Comparison of ENCODE assay signal across 7 mouse cellular contexts in genomic region chr4:129247381-129248242, GRCm38 (mm10). TPM values are rescaled to one million over a fixed set of nuclear protein-coding genes. Genes with fewer than 3 reads are reported as not detected.
DNase-seq lines count a peak whose midpoint lies in the region; ATAC-seq and TF ChIP-seq lines count a peak whose summit lies in the region.

No protein-coding gene starts in this region.

- H3K4me2 ChIP-seq in forebrain, embryonic 11.5 days (ENCODE audit: low read depth, low read length, severe bottlenecking), result peak overlapping the region; percentile 94
- peak overlapping the region; percentile 97 for H3K4me2 ChIP-seq in neural tube, embryonic 11.5 days (ENCODE audit: low read depth)

- TF ChIP-seq CTCF in lung, adult 2 months (IDR thresholded peaks at IDR 0.05; ENCODE audit: insufficient read depth, low read length), result no peak

- TF ChIP-seq POLR2A in lung, adult 2 months (IDR thresholded peaks at IDR 0.05; ENCODE audit: borderline replicate concordance, extremely low read depth, low read depth, low read length), result peak; percentile 32; the same call in 1 of the 2 replicates

- DNase-seq in lung, adult 2 months, result peak; percentile 60
- no peak for DNase-seq in lung, postnatal 4 days
- no peak for DNase-seq in forebrain, embryonic 11.5 days (ENCODE audit: low spot score)
- DNase-seq in limb, embryonic 10.5 days (ENCODE audit: low spot score), result peak; percentile 52
- DNase-seq in neural tube, embryonic 11.5 days (ENCODE audit: low spot score), result no peak
- no peak for DNase-seq in right cerebral cortex, postnatal 10 days (ENCODE audit: low spot score in 2 of 2)
- DNase-seq in frontal cortex, postnatal 25 days (ENCODE audit: low spot score in 2 of 2), result no peak

- peak overlapping the region; percentile 73 for H3K4me3 ChIP-seq in lung, adult 2 months (replicated peaks; ENCODE audit: extremely low read depth, low read depth, low read length)
- H3K4me3 ChIP-seq in forebrain, embryonic 11.5 days (ENCODE audit: low read depth, low read length), result peak overlapping the region; percentile 55
- peak overlapping the region; percentile 62 for H3K4me3 ChIP-seq in limb, embryonic 10.5 days
- peak overlapping the region; percentile 65 for H3K4me3 ChIP-seq in neural tube, embryonic 11.5 days (ENCODE audit: low read depth, low read length)

- H3K9ac ChIP-seq in forebrain, embryonic 11.5 days (ENCODE audit: low read length), result peak overlapping the region; percentile 64
- peak overlapping the region; percentile 63 for H3K9ac ChIP-seq in neural tube, embryonic 11.5 days (ENCODE audit: low read length)

- H3K36me3 ChIP-seq in forebrain, embryonic 11.5 days (ENCODE audit: control insufficient read depth, insufficient read depth, low read length), result no peaks in the 10 kb centered on the region
- no peaks in the 10 kb centered on the region for H3K36me3 ChIP-seq in limb, embryonic 10.5 days
- H3K36me3 ChIP-seq in neural tube, embryonic 11.5 days (ENCODE audit: control insufficient read depth, insufficient read depth, low read length), result no peaks in the 10 kb centered on the region

- H3K27ac ChIP-seq in forebrain, embryonic 11.5 days (ENCODE audit: low read depth, low read length), result no peak overlapping the region
- H3K27ac ChIP-seq in limb, embryonic 10.5 days, result peak overlapping the region; percentile 74
- H3K27ac ChIP-seq in neural tube, embryonic 11.5 days (ENCODE audit: low read depth, low read length), result no peak overlapping the region

- H3K4me1 ChIP-seq in lung, adult 2 months (ENCODE audit: control insufficient read depth, insufficient read depth, low read length), result peaks cover 3% of the 10 kb centered on the region
- H3K4me1 ChIP-seq in forebrain, embryonic 11.5 days (replicated peaks; ENCODE audit: control insufficient read depth, insufficient read depth, low read length), result peaks cover 26% of the 10 kb centered on the region
- H3K4me1 ChIP-seq in limb, embryonic 10.5 days, result peaks cover 37% of the 10 kb centered on the region
- peaks cover 13% of the 10 kb centered on the region for H3K4me1 ChIP-seq in neural tube, embryonic 11.5 days (ENCODE audit: control insufficient read depth, insufficient read depth, low read length)

- 13% methylated on average over 24 of the region's 24 CpGs for WGBS in lung, adult 2 months
- WGBS in forebrain, embryonic 11.5 days, result 10% methylated on average over 24 of the region's 24 CpGs
- 10% methylated on average over 24 of the region's 24 CpGs for WGBS in limb, embryonic 10.5 days
- 9% methylated on average over 24 of the region's 24 CpGs for WGBS in neural tube, embryonic 11.5 days

- H3K27me3 ChIP-seq in forebrain, embryonic 11.5 days (ENCODE audit: control insufficient read depth, insufficient read depth, low read length), result peaks cover 25% of the 10 kb centered on the region
- peaks cover 82% of the 10 kb centered on the region for H3K27me3 ChIP-seq in limb, embryonic 10.5 days (ENCODE audit: low read depth, poor library complexity, severe bottlenecking)
- peaks cover 41% of the 10 kb centered on the region for H3K27me3 ChIP-seq in neural tube, embryonic 11.5 days (ENCODE audit: control insufficient read depth, insufficient read depth, low read length)

- no peaks in the 10 kb centered on the region for H3K9me3 ChIP-seq in forebrain, embryonic 11.5 days (ENCODE audit: control insufficient read depth, low read length)
- H3K9me3 ChIP-seq in limb, embryonic 10.5 days (replicated peaks), result no peaks in the 10 kb centered on the region
- H3K9me3 ChIP-seq in neural tube, embryonic 11.5 days (ENCODE audit: control insufficient read depth, low read length), result no peaks in the 10 kb centered on the region

- ATAC-seq in forebrain, embryonic 11.5 days (replicated peaks; ENCODE audit: low FRiP score), result no peak
- no peak for ATAC-seq in neural tube, embryonic 11.5 days (ENCODE audit: insufficient read depth, low FRiP score, low TSS enrichment)

RNA-seq across cellular contexts. Expression of gene C77080, which starts 13.6 kb away (rescaled TPM):
- 47.1 and 50.1 TPM in 2 replicates for polyA plus RNA-seq in lung, adult 2 months (2012; rRNA removed)
- 4.7 and 4.8 TPM in 2 replicates for polyA plus RNA-seq in forebrain, embryonic 11.5 days (2014; fragmentation: Nextera tagmentation; extraction: Ambion mirVana)
- 4.0 and 4.1 TPM in 2 replicates for polyA plus RNA-seq in limb, embryonic 10.5 days (2016; fragmentation: Nextera tagmentation; extraction: Ambion mirVana)
- 3.9 and 4.3 TPM in 2 replicates for polyA plus RNA-seq in neural tube, embryonic 11.5 days (2014; fragmentation: Nextera tagmentation; extraction: Ambion mirVana)

RNA-seq across cellular contexts. Expression of gene Sync, which starts 39.8 kb away (rescaled TPM):
- 2.8 TPM in 2 replicates for polyA plus RNA-seq in lung, adult 2 months (2012; rRNA removed)
- 0.37 and 0.57 TPM in 2 replicates for polyA plus RNA-seq in forebrain, embryonic 11.5 days (2014; fragmentation: Nextera tagmentation; extraction: Ambion mirVana)
- 0.36 and 0.39 TPM in 2 replicates for polyA plus RNA-seq in limb, embryonic 10.5 days (2016; fragmentation: Nextera tagmentation; extraction: Ambion mirVana)
- polyA plus RNA-seq in neural tube, embryonic 11.5 days (2014; fragmentation: Nextera tagmentation; extraction: Ambion mirVana), result 1.3 and 1.6 TPM in 2 replicates

RNA-seq across cellular contexts. Expression of gene Yars, which starts 58.1 kb away (rescaled TPM):
- polyA plus RNA-seq in lung, adult 2 months (2012; rRNA removed), result 9.0 and 15.4 TPM in 2 replicates
- 113 and 118 TPM in 2 replicates for polyA plus RNA-seq in forebrain, embryonic 11.5 days (2014; fragmentation: Nextera tagmentation; extraction: Ambion mirVana)
- 98.9 and 103 TPM in 2 replicates for polyA plus RNA-seq in limb, embryonic 10.5 days (2016; fragmentation: Nextera tagmentation; extraction: Ambion mirVana)
- polyA plus RNA-seq in neural tube, embryonic 11.5 days (2014; fragmentation: Nextera tagmentation; extraction: Ambion mirVana), result 103 and 115 TPM in 2 replicates

RNA-seq across cellular contexts. Expression of gene S100pbp, which starts 58.1 kb away (rescaled TPM):
- 8.5 and 10.5 TPM in 2 replicates for polyA plus RNA-seq in lung, adult 2 months (2012; rRNA removed)
- 25.4 and 30.7 TPM in 2 replicates for polyA plus RNA-seq in forebrain, embryonic 11.5 days (2014; fragmentation: Nextera tagmentation; extraction: Ambion mirVana)
- polyA plus RNA-seq in limb, embryonic 10.5 days (2016; fragmentation: Nextera tagmentation; extraction: Ambion mirVana), result 29.7 and 34.5 TPM in 2 replicates
- polyA plus RNA-seq in neural tube, embryonic 11.5 days (2014; fragmentation: Nextera tagmentation; extraction: Ambion mirVana), result 21.3 and 21.5 TPM in 2 replicates

Comparison
In these comparisons a context has a peak if more than half of its experiments do, and no peak if none do; other contexts are left out.
1. DNase-seq: peak in lung, adult 2 months (single experiment) and limb, embryonic 10.5 days (single experiment); none in lung, postnatal 4 days (0 of 2), forebrain, embryonic 11.5 days (single experiment), neural tube, embryonic 11.5 days (single experiment), right cerebral cortex, postnatal 10 days (0 of 2) and frontal cortex, postnatal 25 days (0 of 2).
2. Peak in every context shown above with its lines, with median percentiles within 50 percentile points of each other: H3K4me3 ChIP-seq.